Mouse (Mus musculus): ENCODE results near the gene Mrc2.
A peak's percentile ranks its signal among the peaks of the same experiment; 100 is the strongest.

Gene Mrc2

DNA sequence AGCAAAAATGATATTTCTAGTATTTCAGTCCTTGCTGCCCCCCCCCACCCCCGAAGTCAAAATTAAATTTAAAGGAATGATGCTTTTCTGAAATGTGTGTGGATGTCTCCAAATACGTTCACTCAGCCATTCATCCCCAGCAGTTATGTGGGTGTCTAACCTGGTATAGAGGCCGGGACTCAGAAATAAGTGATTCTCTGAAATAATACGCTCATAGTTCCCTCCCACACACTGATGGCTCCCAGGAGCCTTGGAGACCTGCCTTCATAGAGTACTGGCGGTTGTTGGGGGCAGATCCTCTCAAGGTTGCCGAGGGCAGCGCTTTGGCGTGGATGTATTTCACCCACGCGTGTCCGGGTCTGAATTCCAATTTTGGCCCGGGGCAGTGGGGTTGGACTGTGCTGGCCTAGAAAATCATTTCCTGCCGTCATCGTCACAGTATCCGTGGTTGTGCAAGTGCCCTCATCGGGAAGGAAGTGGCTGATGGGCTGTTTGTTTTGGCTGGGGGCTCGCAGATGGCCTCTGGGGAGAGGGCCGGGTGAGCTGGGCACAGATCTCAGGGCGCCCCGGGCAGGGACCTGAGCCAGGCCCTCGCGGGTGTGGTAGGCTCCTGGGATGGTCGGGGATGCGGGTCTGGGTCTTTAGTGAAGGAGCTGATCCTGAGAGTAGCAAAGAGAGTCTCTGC, 19.0 kb downstream of the Mrc2 start:
- DNase-seq (ENCODE audit: low read depth, low spot score) = peak; percentile 85

DNA sequence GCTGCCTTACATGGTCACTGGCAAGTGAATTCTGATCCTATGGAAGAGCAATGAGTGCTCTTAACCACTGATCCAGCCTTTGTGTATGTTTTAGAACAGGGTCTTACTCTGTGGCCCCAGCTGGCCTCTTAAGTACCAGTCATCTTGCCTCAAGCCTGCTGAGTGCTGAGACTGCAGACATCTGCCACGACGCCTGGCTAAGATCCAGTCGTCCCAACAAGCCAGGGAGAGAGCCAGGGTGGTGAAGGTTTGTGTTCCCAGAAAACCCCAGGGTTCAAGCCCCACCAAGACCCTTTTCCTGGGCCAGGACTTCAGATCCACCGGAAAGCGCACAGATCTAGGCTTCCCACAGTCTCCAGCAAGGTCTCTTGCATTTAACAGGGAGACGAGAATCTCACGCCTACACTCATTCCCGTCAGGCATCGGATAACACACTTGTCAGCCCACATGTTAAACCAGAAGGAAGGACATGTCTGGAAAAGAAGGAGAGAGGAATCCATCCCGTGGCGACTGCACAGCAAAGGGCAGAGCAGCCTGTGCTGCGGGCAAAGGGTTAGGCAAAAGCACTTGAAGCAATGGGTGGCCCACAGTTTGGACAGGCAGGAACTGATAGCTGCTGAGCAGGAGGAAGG, 20.0 kb downstream of the Mrc2 start:
- DNase-seq (ENCODE audit: low read depth, low spot score) = peak; percentile 86

DNA sequence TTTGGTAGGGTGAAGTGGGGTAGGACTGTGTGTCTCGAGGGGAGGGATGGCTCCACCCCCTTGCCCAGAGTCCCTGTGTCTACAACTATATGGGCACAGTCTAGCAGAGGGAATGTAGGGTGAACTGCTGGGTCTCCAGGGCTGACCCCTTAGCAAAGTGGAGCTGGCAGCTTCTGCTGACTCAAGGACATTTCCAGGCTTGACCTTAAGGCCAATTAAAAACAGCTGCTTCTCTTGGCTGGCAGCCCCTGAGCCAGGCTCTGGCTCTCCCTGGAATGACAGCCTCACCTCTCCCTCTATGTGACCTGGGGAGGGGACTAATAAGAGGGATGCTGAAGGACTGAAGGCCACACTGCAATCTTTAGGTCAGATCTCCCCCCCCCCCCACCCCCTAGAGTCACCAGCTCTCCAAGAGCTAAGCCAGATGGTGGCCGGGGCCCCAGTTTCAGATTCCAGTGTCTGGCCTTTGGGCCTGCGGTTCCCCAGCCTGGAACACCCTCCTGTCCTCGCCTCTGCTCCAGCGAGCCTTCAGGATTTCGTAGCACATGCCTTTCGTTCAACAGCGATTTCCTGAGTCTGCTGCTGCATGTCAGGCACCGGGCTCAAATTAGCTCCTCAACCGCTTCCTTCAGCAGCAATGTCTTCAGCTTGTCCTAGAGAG, 20.7 kb downstream of the Mrc2 start:
- peak; percentile 89 for DNase-seq (ENCODE audit: low read depth, low spot score)

DNA sequence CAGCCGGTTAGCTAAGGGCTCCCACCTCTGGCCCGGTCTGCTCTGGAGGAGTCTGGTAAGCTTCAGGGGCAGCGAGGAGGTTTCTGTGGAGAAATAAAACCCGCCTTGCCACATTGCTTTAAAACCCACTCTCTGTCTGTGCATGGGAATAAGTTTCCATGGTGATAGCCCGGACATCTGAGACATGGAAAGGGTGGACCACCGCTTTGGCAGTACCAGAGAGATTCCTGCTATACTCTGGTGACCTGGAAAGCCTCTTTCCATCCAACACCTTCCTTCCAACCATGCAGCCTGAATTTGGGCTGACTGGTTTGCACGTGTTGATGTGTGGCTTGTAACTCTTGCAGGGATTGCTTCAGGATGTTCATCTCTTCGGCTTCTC, 21.2 kb downstream of the Mrc2 start:
- no peak for DNase-seq (ENCODE audit: low read depth, low spot score)

DNA sequence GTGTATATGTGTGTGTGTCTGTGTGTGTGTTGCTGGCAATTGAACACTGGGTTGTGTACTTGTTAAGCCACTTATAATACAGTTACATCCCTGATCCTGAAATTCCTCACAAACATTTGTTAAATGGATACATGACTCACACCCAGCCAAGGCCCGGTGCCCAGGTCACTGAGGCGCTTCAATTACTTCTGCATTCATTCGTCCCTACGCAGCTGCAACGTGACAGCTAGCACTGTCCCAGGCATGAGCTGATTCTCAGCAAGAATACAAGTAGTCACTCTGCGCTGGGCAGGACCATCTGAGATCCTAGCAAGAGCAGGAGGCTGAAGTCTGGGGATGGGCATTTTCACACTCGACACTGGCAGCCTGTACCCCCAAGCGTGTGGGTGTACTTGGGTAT, 22.9 kb downstream of the Mrc2 start:
- DNase-seq (ENCODE audit: low read depth, low spot score) = peak; percentile 50

DNA sequence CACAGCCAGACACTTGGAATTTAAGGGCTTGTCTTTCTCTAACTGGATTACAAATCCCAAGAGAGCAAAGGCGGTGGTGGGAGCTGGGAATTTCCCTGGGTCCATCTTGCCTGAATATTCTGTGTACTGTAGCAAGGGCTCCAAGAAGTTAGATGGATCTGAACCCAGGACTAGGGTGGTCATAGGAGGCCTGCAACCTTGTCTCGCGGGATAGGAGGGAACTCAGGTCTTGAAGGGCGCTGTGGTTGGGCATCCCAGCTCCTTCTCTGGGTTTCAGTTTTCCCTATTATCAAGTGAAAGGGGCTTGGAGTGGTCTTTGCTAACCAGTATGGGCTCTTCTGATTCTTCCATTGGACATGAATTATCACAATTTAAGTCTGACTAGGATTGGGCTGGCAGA, 23.7 kb downstream of the Mrc2 start:
- peak; percentile 49 for DNase-seq (ENCODE audit: low read depth, low spot score)

DNA sequence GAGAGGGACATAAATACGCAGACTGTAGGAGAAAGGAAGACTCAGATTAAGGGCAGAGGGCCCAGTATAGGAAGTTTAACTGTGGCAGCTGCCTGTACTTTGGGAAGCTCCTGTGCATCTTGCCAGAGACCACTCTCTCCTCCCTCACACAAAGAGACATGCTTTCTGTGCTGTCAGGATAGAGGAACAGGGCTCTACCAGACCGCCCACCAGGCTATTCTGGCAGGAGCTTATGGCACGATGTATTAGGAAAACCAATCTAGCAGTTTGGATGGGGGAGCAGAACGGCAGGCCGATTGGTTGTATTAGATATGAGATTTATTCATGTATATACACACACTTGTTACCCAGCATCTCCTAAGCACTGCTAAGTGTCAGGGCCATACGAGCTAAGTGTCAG, 25.3 kb downstream of the Mrc2 start:
- no peak for DNase-seq (ENCODE audit: low read depth, low spot score)

DNA sequence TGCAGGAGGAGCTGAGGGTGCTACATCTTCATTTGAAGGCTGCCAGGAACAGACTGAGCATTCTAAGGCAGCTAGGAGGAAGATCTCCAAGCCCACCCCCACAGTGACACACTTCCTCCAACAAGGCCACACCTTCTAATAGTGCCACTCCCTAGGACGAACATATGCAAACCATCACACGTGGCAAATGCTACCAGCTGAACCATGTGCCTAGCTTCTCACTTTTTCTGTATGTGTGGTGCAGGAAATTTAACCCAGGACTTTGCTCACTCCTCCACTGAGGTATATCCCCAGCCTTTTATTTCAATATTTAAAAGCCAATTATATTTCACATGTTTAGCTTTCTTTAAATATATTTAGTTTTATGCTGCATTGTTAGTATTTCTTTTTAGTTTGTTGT, 28.6 kb downstream of the Mrc2 start:
- DNase-seq (ENCODE audit: low read depth, low spot score) = no peak

DNA sequence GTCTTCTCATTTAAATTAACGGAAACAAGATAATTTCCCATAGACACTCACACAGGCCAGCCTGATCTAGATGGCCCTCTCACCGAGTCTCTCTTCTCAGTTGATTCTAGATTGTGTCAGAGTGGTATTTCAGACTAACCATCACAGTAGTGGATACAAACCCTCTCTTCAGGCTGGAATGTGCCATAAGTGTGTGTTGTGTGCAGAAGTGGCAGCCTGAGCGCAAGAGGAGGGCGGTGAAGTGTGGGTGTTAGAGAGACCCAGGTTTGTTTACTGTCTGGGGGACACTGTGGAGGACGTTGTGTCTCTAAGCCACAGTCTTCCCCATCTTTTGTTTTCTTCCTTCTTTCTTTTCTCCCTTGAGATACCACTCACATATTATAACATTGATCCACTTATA, 31.1 kb downstream of the Mrc2 start:
- no peak for DNase-seq (ENCODE audit: low read depth, low spot score)

DNA sequence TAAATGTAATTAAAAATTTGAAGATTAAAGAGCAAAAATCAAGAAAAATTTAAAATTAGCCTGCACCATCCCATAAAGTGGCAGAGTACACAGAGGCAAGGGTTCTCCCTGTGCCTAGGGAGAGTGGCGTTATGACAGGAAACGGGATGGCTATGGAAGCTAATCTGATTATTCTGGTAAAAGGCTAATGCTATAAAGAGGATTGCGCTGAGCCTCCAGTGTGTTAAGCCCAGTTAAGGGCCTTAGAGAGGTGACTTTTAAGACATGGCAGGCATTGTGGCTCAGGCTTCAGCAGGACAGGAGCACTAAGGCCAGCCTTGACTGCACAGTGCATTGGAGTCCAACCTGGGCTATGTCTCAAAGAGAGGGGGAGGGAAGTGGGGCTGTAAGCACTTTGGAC, 34.7 kb downstream of the Mrc2 start:
- no peak for DNase-seq (ENCODE audit: low read depth, low spot score)

DNA sequence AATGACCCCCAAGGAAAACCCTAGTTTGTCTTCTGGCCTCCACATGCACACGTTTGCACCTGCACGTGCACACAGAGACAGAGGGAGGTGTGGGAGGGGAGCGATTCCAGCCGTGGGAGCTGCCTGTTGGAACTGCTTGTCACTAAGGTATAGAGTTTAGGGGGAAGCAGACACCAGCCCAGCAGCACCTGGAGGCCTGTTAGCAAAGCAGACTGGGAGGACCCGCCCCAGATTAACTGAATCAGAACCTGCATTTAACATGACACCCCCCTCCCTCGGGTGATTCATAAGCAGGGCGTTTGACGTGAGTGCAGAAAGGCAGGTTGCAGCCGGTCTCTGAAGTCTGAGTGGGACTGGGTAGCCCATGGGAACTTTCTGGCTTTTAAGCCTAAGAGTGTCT, 37.5 kb downstream of the Mrc2 start:
- DNase-seq (ENCODE audit: low read depth, low spot score) = no peak

DNA sequence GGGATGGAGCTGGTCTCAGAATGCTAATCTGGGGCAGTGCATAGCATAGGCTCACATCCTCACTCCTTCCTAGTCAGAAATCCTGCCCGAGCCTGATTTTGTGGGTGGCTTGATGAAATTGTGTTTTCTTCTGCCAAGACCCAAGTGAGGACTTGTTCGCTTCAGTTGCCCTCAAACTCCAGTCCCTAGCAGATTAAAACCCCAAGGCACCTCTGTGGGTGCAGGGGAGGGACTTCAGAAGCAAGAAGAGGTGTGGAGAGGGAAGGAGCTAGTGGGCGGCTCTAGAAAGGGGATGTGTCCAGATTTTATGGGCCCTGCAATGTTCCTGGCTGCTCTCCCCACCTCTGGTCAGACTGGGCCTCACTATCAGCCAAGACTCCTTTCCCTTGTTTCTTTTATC, 38.7 kb downstream of the Mrc2 start:
- DNase-seq (ENCODE audit: low read depth, low spot score) = no peak

DNA sequence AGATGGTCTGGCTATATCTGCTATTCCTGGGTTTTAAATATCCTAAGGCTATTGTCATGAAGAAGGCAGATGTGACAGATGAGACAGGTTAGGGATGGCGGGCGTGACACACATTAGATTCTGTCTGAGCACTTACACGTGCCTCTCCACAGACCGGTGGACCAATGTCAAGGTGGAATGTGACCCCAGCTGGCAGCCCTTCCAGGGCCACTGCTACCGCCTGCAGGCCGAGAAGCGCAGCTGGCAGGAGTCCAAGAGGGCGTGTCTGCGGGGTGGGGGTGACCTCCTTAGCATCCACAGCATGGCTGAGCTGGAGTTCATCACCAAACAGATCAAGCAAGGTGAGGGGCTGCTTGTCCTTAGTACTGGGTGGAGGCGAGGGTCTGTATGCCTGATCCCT, 39.3 kb downstream of the Mrc2 start:
- no peak for DNase-seq (ENCODE audit: low read depth, low spot score)

DNA sequence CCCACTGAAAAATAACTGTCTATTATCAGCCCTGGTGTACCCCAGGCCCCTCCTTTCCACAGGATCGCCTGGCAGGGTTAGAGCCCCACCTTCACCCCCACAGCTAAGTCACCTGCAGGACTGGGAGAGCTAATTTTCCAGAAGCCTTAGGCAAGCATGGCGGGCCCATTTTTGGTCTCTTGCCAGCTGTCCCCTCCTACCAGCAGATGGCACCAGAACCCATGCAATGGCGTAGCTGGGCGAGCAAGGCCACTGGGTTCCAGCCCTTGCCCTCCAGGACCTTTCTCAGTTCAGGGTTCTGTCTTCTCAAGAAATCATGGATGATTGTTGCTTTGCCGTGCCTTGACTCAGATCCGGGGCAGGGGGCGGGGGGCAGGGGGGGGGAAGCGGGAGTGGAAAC, 40.0 kb downstream of the Mrc2 start:
- DNase-seq (ENCODE audit: low read depth, low spot score) = peak; percentile 46

DNA sequence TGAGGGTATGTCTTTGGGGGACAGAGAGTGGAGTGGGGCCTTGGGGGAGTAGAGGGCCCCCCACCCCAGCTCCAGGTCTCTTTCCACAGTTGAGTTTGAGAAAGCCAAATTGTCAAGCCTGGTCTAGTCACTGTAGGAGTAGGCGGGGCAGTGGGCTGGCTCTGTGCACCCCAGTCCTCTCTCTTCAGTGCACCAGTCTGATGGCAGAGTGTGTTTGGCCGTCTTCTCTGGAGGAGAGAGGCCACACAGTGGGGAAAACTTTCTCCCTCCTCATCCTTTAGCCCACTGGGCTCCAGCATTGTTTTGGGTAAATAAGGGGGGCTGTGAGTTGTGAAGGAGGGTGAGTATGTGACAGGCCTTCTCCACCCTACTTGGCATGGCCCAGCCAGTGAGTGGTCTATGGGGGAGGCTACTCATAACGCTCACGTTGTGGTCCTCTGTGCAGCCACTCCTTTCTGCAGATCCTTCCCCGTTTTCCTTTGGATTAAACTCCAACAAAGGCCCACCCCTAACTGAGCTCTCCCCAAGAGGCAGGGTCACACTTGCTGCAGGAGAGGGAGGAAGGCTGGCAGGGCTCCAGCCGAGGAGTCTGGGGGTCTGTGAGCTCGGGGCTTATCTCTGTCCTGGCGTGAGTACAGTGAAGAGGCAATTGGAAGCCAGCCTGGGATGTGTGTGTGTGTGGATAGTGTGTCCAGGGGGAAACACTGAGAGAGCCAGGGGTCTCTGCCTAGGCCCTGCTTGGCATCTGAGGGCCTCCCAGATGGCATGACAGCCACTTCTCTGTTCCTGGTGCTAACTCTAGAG, 41.6 kb downstream of the Mrc2 start:
- DNase-seq (ENCODE audit: low read depth, low spot score) = no peak

DNA sequence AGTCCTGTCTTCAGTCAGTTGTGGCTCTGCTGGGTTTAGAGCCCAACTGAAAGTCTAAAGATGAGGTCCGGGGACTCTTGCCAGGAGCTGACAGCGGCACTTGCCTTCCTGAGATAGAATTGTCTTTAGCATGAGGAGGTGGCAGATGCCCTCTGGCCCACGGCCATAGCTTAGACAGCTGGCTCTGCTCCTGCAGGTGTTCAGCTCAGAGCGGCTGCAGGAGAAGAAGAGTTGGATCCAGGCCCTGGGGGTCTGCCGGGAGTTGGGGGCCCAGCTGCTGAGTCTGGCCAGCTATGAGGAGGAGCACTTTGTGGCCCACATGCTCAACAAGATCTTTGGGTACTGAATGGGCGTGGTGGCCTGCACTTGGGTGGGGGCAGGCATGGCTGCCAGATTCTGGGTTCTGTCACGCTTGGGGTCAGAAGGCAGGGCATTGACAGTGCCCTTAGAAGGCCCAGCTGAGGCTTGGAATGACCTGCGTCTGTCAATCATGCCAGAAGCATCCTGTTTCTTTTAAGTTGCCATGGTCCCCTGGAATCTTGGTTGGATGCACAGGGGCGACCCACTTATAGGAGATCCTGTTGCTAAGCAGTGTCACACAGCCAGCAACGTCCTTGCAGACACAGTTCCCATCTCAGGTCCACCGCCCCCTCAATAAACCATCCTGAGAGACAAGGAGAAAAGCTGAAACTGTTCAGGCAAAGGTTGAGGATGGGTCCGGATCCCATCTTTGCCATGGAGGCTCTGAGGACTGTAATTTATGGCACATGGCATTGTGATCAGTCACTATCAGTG, 46.4 kb downstream of the Mrc2 start:
- no peak for DNase-seq (ENCODE audit: low read depth, low spot score)

DNA sequence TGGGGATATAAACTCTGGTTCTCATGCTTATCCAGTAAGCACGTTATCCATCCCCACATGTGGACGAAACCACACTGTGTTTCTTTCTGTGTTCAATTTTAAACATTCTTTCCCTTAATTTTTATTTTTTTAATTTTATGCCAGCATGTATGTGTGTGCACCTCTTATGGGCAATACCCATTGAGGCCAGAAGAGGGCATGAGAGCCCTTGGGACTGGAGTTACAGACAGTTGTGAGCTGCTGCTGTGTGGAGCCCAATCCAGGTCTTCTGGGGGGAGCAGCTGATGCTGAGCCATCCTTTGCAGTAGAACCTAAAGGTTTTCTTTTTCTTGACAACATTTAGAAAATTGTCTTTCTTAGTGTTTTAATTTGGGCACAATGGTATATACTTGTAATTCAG, 52.8 kb downstream of the Mrc2 start:
- peak; percentile 75 for DNase-seq (ENCODE audit: low read depth, low spot score)

DNA sequence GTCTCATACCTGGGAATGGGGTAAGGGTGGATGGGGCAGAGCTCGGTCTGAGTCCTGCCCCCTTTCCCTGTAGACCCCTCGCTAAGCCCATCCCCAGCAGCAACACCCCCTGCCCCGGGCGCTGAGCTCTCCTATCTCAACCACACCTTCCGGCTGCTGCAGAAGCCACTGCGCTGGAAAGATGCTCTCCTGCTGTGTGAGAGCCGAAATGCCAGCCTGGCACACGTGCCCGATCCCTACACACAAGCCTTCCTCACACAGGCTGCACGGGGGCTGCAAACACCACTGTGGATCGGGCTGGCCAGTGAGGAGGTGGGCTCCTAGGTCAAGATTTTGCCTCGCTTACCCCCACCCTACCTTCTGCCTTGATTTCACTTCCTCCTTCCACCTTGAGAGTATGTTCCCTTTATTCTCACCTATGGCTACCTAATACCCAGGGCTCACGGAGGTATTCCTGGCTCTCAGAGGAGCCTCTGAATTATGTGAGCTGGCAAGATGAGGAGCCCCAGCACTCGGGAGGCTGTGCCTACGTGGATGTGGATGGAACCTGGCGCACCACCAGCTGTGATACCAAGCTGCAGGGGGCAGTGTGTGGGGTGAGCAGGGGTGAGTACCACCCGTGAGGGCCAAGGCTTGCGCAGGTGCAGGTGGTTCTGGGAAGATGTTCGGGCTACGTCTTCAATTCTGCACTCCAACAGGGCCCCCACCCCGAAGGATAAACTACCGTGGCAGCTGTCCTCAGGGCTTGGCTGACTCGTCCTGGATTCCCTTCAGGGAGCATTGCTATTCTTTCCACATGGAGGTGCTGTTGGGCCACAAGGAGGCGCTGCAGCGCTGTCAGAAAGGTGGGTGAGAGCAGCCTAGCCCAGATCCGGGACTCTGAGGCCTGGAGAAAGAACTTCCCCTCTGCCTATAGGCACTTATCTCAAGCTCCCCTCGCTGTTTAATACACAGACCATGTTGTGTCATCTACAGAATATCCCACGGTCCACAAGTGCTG, 55.0 kb downstream of the Mrc2 start:
- DNase-seq (ENCODE audit: low read depth, low spot score) = peak; percentile 86

DNA sequence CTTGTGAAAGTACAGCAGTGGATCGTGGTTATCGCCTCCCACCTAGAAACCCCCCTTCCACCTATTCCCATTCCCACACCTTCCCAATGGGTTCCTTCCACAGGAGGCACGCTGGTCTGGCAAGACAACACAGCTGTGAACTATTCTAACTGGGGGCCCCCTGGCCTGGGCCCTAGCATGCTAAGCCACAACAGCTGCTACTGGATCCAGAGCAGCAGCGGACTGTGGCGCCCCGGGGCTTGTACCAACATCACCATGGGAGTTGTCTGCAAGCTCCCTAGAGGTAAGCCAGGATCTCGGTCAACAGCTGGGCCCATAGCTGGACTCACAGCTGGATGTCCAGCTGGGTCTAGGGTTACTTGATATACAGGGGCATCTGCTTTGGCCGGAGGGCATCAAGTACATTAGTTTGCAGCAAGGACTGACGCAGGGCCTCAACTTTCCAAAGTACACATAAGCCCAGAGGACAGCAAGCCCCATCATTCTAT, 56.1 kb downstream of the Mrc2 start:
- no peak for DNase-seq (ENCODE audit: low read depth, low spot score)

DNA sequence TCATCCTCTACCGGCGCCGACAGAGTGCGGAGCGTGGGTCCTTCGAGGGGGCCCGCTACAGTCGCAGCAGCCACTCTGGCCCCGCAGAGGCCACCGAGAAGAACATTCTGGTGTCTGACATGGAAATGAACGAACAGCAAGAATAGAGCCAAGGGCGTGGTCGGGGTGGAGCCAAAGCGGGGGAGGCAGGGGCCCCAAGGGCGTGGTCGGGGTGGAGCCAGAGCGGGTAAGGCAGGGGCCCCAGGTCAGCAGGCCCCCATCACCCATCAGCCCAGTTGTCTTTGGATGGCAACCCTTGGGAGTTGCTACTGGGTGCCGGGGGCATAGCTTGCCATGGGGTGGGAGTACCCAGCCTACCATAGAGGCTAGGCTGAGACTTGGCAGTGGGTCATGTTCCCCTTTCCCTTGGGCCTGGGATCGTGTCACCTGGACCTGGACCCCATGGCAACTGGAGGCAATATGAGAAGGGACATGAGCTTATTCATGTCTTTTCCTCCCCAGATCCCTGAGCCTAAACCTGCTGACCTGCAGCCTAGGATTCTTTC, 57.4 kb downstream of the Mrc2 start:
- no peak for DNase-seq (ENCODE audit: low read depth, low spot score)
